Comparison of ENCODE assay signal across 27 mouse cellular contexts in the genomic region with DNA sequence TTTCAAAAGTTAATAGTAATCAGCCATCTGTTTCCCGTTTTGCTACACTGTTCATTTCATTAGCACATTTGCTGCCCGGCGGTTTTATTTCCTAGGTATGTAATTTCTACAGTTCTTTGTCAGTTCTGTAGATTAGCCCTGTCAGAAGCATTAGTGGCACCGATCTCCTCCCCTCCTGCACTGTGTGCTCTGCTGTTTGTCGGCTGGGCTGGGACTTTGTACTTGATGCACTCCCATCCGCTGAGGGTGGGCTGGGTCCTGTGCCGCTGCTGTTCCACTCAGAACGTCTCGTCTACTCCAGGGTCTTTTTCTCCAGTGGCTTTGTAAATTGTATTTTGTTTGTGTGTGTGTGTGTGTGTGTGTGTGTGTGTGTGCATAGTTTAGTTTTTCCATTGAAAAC. TPM values are rescaled to one million over a fixed set of nuclear protein-coding genes. Genes with fewer than 3 reads are reported as not detected.
A peak's percentile ranks its signal among the peaks of the same experiment; 100 is the strongest.
DNase-seq lines count a peak whose midpoint lies in the region; ATAC-seq and TF ChIP-seq lines count a peak whose summit lies in the region.
"Had no signal": no experiment of that assay in that cellular context is flagged by ENCODE, and none has a peak within 500 bp of the region (broad histone marks: within the 10 kb centered on the region; RNA-seq: fewer than 3 reads in every experiment).

No protein-coding gene starts in this region.

- H3K36me3 ChIP-seq in heart, embryonic 11.5 days (ENCODE audit: control insufficient read depth, insufficient read depth, low read length): no peaks in the 10 kb centered on the region
- H3K36me3 ChIP-seq in E14TG2a.4 (ENCODE audit: insufficient read depth, low read length): peaks cover 14% of the 10 kb centered on the region
- H3K36me3 ChIP-seq in stomach, postnatal 0 days (ENCODE audit: control insufficient read depth, insufficient read depth, low read length): no peaks in the 10 kb centered on the region
- H3K36me3 ChIP-seq in hindbrain, embryonic 16.5 days (ENCODE audit: control insufficient read depth, insufficient read depth, low read length): peaks cover 3% of the 10 kb centered on the region; the same call in 1 of the 2 replicates
- H3K36me3 ChIP-seq: embryonic facial prominence, embryonic 12.5 days; forebrain, embryonic 12.5 days; heart, embryonic 15.5 days; hindbrain, embryonic 15.5 days had no signal

- ATAC-seq in heart, embryonic 11.5 days (replicated peaks; ENCODE audit: insufficient number of reproducible peaks, low FRiP score, low TSS enrichment): 0 out of 2 replicates have a peak, but pooled peaks have one; percentile 49
- no peak for ATAC-seq in stomach, postnatal 0 days (ENCODE audit: low FRiP score, low TSS enrichment)
- ATAC-seq in megakaryocyte progenitor cell, adult 5-6 weeks (replicated peaks; ENCODE audit: poor library complexity): no peak
- ATAC-seq in hindbrain, embryonic 16.5 days: no peak
- ATAC-seq: forebrain, embryonic 16.5 days; inflammation-experienced regulatory T-cells, adult 6 months had no signal

- H3K9ac ChIP-seq in heart, embryonic 11.5 days (ENCODE audit: low read depth, low read length): no peak overlapping the region
- no peak overlapping the region for H3K9ac ChIP-seq in stomach, postnatal 0 days (ENCODE audit: low read length)
- no peak overlapping the region for H3K9ac ChIP-seq in hindbrain, embryonic 16.5 days (ENCODE audit: low read depth, low read length)
- H3K9ac ChIP-seq: embryonic facial prominence, embryonic 12.5 days; forebrain, embryonic 12.5 days; heart, embryonic 15.5 days; hindbrain, embryonic 15.5 days had no signal

- TF ChIP-seq CTCF in E14TG2a.4 (conservative IDR thresholded peaks at IDR 0.05; ENCODE audit: low read length): no peak
- TF ChIP-seq CTCF in brain, embryonic 14.5 days (IDR thresholded peaks at IDR 0.05; ENCODE audit: borderline replicate concordance, extremely low read depth, insufficient read depth, insufficient read length): no peak
- no peak for TF ChIP-seq CTCF in stomach, postnatal 0 days (IDR thresholded peaks at IDR 0.05; ENCODE audit: low read depth)

- no peak overlapping the region for H3K27ac ChIP-seq in heart, embryonic 11.5 days (ENCODE audit: low read depth, low read length)
- H3K27ac ChIP-seq in stomach, postnatal 0 days (replicated peaks): no peak overlapping the region
- no peak overlapping the region for H3K27ac ChIP-seq in hindbrain, embryonic 16.5 days (ENCODE audit: low read depth, low read length)
- H3K27ac ChIP-seq: embryonic facial prominence, embryonic 12.5 days; forebrain, embryonic 12.5 days; heart, embryonic 15.5 days; hindbrain, embryonic 15.5 days had no signal

- TF ChIP-seq EP300 in stomach, postnatal 0 days (optimal IDR thresholded peaks at IDR 0.05): no peak

- 42% methylated on average over 9 of the region's 9 CpGs for WGBS in heart, embryonic 11.5 days (ENCODE audit: insufficient replicate concordance)
- WGBS in stomach, postnatal 0 days: 50% methylated on average over 9 of the region's 9 CpGs
- 72% methylated on average over 9 of the region's 9 CpGs for WGBS in hindbrain, embryonic 16.5 days

- no peak for TF ChIP-seq POLR2A in brain, embryonic 14.5 days (IDR thresholded peaks at IDR 0.05; ENCODE audit: borderline replicate concordance, extremely low read depth, insufficient read depth, insufficient read length, poor library complexity, severe bottlenecking)

- no peak for DNase-seq in heart, postnatal 14 days
- DNase-seq in brain, embryonic 14.5 days (ENCODE audit: low read depth): peak; percentile 17
- peak; percentile 26 for DNase-seq in stomach, postnatal 0 days (ENCODE audit: low spot score)
- DNase-seq: adrenal gland, postnatal 10 days; cerebellum, adult 11-12 months; cerebellum, adult 9-10 months; cerebellum, postnatal 25 days; gastrocnemius, postnatal 10 days; heart, postnatal 36 days had no signal

- no peaks in the 10 kb centered on the region for H3K4me1 ChIP-seq in heart, embryonic 11.5 days (ENCODE audit: control insufficient read depth, insufficient read depth, low read length)
- H3K4me1 ChIP-seq in E14TG2a.4 (replicated peaks; ENCODE audit: low read depth, low read length): peaks cover 26% of the 10 kb centered on the region
- no peaks in the 10 kb centered on the region for H3K4me1 ChIP-seq in stomach, postnatal 0 days (replicated peaks; ENCODE audit: control insufficient read depth, insufficient read depth)
- no peaks in the 10 kb centered on the region for H3K4me1 ChIP-seq in hindbrain, embryonic 16.5 days (ENCODE audit: control insufficient read depth, insufficient read depth, low read depth, low read length)
- H3K4me1 ChIP-seq: embryonic facial prominence, embryonic 12.5 days; forebrain, embryonic 12.5 days; heart, embryonic 15.5 days; hindbrain, embryonic 15.5 days had no signal

- intact Hi-C loops in heart, postnatal 14 days (cut with DNase I): no loop called here

- no peaks in the 10 kb centered on the region for H3K9me3 ChIP-seq in heart, embryonic 11.5 days (replicated peaks; ENCODE audit: control insufficient read depth, low read length)
- H3K9me3 ChIP-seq in E14TG2a.4 (ENCODE audit: low read length): no peaks in the 10 kb centered on the region
- no peaks in the 10 kb centered on the region for H3K9me3 ChIP-seq in stomach, postnatal 0 days (ENCODE audit: control insufficient read depth, low read length)
- no peaks in the 10 kb centered on the region for H3K9me3 ChIP-seq in hindbrain, embryonic 16.5 days (ENCODE audit: control insufficient read depth, low read length)
- H3K9me3 ChIP-seq: embryonic facial prominence, embryonic 12.5 days; forebrain, embryonic 12.5 days; heart, embryonic 15.5 days; hindbrain, embryonic 15.5 days had no signal

- no peak overlapping the region for H3K4me2 ChIP-seq in heart, embryonic 11.5 days
- H3K4me2 ChIP-seq in stomach, postnatal 0 days (replicated peaks; ENCODE audit: low read depth): no peak overlapping the region
- no peak overlapping the region for H3K4me2 ChIP-seq in hindbrain, embryonic 16.5 days (ENCODE audit: low read length)
- H3K4me2 ChIP-seq: embryonic facial prominence, embryonic 12.5 days; forebrain, embryonic 12.5 days; heart, embryonic 15.5 days; hindbrain, embryonic 15.5 days had no signal

- H3K27me3 ChIP-seq in heart, embryonic 11.5 days (ENCODE audit: control insufficient read depth, insufficient read depth, low read length): no peaks in the 10 kb centered on the region
- H3K27me3 ChIP-seq in E14TG2a.4 (ENCODE audit: insufficient read depth, low read length): no peaks in the 10 kb centered on the region
- no peaks in the 10 kb centered on the region for H3K27me3 ChIP-seq in stomach, postnatal 0 days (ENCODE audit: control insufficient read depth, insufficient read depth, low read length)
- no peaks in the 10 kb centered on the region for H3K27me3 ChIP-seq in hindbrain, embryonic 16.5 days (replicated peaks; ENCODE audit: control insufficient read depth, insufficient read depth, low read length)
- H3K27me3 ChIP-seq: CH12.LX; embryonic facial prominence, embryonic 12.5 days; forebrain, embryonic 12.5 days; heart, embryonic 15.5 days; hindbrain, embryonic 15.5 days had no signal

- H3K4me3 ChIP-seq in heart, embryonic 11.5 days (ENCODE audit: low read depth, low read length): no peak overlapping the region
- peak overlapping the region; percentile 43; the same call in 1 of the 2 replicates for H3K4me3 ChIP-seq in E14TG2a.4 (replicated peaks; ENCODE audit: low read length)
- H3K4me3 ChIP-seq in stomach, postnatal 0 days (ENCODE audit: low read depth, low read length): no peak overlapping the region
- no peak overlapping the region for H3K4me3 ChIP-seq in hindbrain, embryonic 16.5 days (ENCODE audit: low read length)
- H3K4me3 ChIP-seq: embryonic facial prominence, embryonic 12.5 days; forebrain, embryonic 12.5 days; heart, embryonic 15.5 days; hindbrain, embryonic 15.5 days had no signal

RNA-seq across cellular contexts. Expression of gene Bbs9, which starts 13.4 kb away (rescaled TPM):
- polyA plus RNA-seq in heart, embryonic 11.5 days (2014; fragmentation: Nextera tagmentation; extraction: Ambion mirVana): 8.2 and 8.6 TPM in 2 replicates
- total RNA-seq in heart, postnatal 14 days (2021): 10 to 100 TPM; 13.1 to 14.0 TPM
- polyA plus RNA-seq in brain, embryonic 14.5 days (2012; rRNA removed): 21.4 and 21.9 TPM in 2 replicates
- polyA plus RNA-seq in stomach, postnatal 0 days (2015; fragmentation: Nextera tagmentation; extraction: Ambion mirVana): 4.0 and 5.8 TPM in 2 replicates
- 16.9 and 20.8 TPM in 2 replicates for total RNA-seq in megakaryocyte progenitor cell, adult 5-6 weeks (2015)
- 18.9 and 21.3 TPM in 2 replicates for total RNA-seq in megakaryocyte progenitor cell, adult 5-6 weeks (2017)
- 18.3 and 18.8 TPM in 2 replicates for polyA plus RNA-seq in hindbrain, embryonic 16.5 days (2015; fragmentation: Nextera tagmentation; extraction: Ambion mirVana)

RNA-seq across cellular contexts. Expression of gene Rp9, which starts 19.4 kb away (rescaled TPM):
- polyA plus RNA-seq in heart, embryonic 11.5 days (2014; fragmentation: Nextera tagmentation; extraction: Ambion mirVana): 42.4 and 48.0 TPM in 2 replicates
- 10 to 100 TPM; 39.4 to 39.5 TPM for total RNA-seq in heart, postnatal 14 days (2021)
- polyA plus RNA-seq in brain, embryonic 14.5 days (2012; rRNA removed): 63.9 and 75.0 TPM in 2 replicates
- 62.1 and 65.0 TPM in 2 replicates for polyA plus RNA-seq in stomach, postnatal 0 days (2015; fragmentation: Nextera tagmentation; extraction: Ambion mirVana)
- total RNA-seq in megakaryocyte progenitor cell, adult 5-6 weeks (2015): 129 and 142 TPM in 2 replicates
- 178 and 208 TPM in 2 replicates for total RNA-seq in megakaryocyte progenitor cell, adult 5-6 weeks (2017)
- polyA plus RNA-seq in hindbrain, embryonic 16.5 days (2015; fragmentation: Nextera tagmentation; extraction: Ambion mirVana): 65.2 and 68.3 TPM in 2 replicates

RNA-seq across cellular contexts. Expression of gene Gm17545, which starts 34.9 kb away (rescaled TPM):
- not detected in 2 replicates for polyA plus RNA-seq in heart, embryonic 11.5 days (2014; fragmentation: Nextera tagmentation; extraction: Ambion mirVana)
- total RNA-seq in heart, postnatal 14 days (2021): not detected
- not detected in 2 replicates for polyA plus RNA-seq in brain, embryonic 14.5 days (2012; rRNA removed)
- not detected in 2 replicates for polyA plus RNA-seq in stomach, postnatal 0 days (2015; fragmentation: Nextera tagmentation; extraction: Ambion mirVana)
- not detected in 2 replicates for total RNA-seq in megakaryocyte progenitor cell, adult 5-6 weeks (2015)
- total RNA-seq in megakaryocyte progenitor cell, adult 5-6 weeks (2017): not detected in 2 replicates
- polyA plus RNA-seq in hindbrain, embryonic 16.5 days (2015; fragmentation: Nextera tagmentation; extraction: Ambion mirVana): not detected in 2 replicates
- total RNA-seq: adrenal gland, postnatal 10 days; adrenal gland, postnatal 4 days; CH12.LX; ES-E14; gastrocnemius, postnatal 10 days; heart, adult 8-10 months; heart, postnatal 36 days had no signal
- polyA plus RNA-seq: cortical plate, adult 2 months; embryonic facial prominence, embryonic 12.5 days; forebrain, embryonic 12.5 days; forebrain, embryonic 16.5 days; frontal cortex, adult 2 months; gonadal fat pad, adult 2 months; heart, embryonic 15.5 days; hindbrain, embryonic 11.5 days; hindbrain, embryonic 15.5 days; inflammation-experienced regulatory T-cells, adult 6 months had no signal

Comparison
In these comparisons a context has a peak if more than half of its experiments do, and no peak if none do; other contexts are left out.
1. DNase-seq: peak in brain, embryonic 14.5 days (single experiment) and stomach, postnatal 0 days (single experiment); none in heart, postnatal 14 days (0 of 2).